Mouse (Mus musculus): ENCODE measurements around the gene Zbtb24.

DNA sequence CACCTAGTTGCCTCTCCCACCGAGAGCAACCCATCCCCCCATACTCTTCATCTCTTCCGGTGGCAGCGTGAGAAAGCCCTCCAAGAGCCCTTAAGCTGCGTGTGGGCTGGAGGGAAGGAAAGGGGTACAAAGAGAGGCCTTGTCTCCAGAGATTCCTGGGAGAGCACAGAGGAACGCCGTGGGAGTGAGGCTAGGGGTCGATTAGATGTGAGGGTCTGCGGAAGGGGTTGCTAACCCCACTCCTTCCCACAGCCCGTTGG, 26.8 kb downstream of the Zbtb24 start:
- TF ChIP-seq CTCF (IDR thresholded peaks at IDR 0.05; ENCODE audit: low read depth) (no peak), EP300 (IDR thresholded peaks at IDR 0.05; ENCODE audit: low read depth) (no peak)
